ENCODE assay signal across 19 mouse cellular contexts in the genomic region with DNA sequence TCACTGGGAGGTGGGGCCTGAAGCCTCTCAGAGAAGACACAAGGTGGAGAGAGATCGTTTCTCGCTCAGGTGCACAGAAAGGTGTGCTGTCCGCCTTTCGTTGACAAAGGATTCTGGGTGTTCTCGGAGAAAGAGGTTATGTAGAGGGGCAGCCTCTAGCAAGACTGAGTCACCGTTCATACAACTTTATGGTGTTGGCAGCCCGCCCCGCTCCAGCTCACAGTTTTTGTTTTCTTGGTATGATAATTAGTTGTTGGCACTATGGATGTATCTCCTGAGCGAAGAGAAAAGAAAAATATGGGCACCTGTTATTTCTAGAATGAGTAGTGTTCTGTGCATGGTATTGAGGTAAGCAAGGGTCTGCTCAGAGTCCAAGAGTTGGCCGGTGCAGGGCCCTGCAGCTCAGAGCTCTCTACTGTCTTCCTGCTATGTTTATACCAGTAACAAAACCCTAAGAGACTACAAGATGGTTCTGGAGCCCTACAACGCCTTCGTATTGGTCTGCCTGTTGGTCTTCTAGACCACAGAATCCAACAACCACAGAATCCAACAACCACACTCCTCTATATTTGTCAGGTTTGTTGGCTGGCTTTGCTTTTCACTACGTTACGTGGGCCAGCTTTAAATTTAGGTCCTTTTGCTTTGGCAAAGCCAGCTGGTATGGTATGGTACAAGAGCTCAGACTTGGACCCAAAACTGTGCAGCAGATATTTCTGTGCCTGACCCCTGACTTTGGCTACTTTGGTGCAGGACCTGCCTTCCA. TPM values are rescaled to one million over a fixed set of nuclear protein-coding genes. Genes with fewer than 3 reads are reported as not detected.
DNase-seq lines count a peak whose midpoint lies in the region; ATAC-seq and TF ChIP-seq lines count a peak whose summit lies in the region.
"Had no signal": no experiment of that assay in that cellular context is flagged by ENCODE, and none has a peak within 500 bp of the region (broad histone marks: within the 10 kb centered on the region; RNA-seq: fewer than 3 reads in every experiment).

No protein-coding gene starts in this region.

- no peak for ATAC-seq in lung, postnatal 0 days
- ATAC-seq: forebrain, embryonic 16.5 days; hindbrain, embryonic 16.5 days; intestine, embryonic 16.5 days; liver, embryonic 12.5 days had no signal

- 79% methylated on average over 14 of the region's 14 CpGs for WGBS in lung, postnatal 0 days

- no peaks in the 10 kb centered on the region; the same call in 1 of the 2 replicates for H3K4me1 ChIP-seq in lung, postnatal 0 days (ENCODE audit: insufficient read depth, low read depth, low read length)
- H3K4me1 ChIP-seq: kidney, embryonic 15.5 days; liver, embryonic 12.5 days; neural tube, embryonic 12.5 days; stomach, embryonic 15.5 days had no signal

- H3K4me3 ChIP-seq in lung, postnatal 0 days (ENCODE audit: low read depth, low read length) = no peak overlapping the region
- H3K4me3 ChIP-seq: kidney, embryonic 15.5 days; limb, embryonic 12.5 days; liver, embryonic 12.5 days; neural tube, embryonic 12.5 days; stomach, embryonic 15.5 days had no signal

- no peak for TF ChIP-seq CTCF in lung, postnatal 0 days (IDR thresholded peaks at IDR 0.05)

- no peak; the same call in 1 of the 2 replicates for TF ChIP-seq EP300 in lung, postnatal 0 days (IDR thresholded peaks at IDR 0.05)

- no peaks in the 10 kb centered on the region for H3K27me3 ChIP-seq in lung, postnatal 0 days (replicated peaks; ENCODE audit: insufficient read depth, low read length)
- H3K27me3 ChIP-seq: kidney, embryonic 15.5 days; limb, embryonic 12.5 days; liver, embryonic 12.5 days; neural tube, embryonic 12.5 days; stomach, embryonic 15.5 days had no signal

- H3K9me3 ChIP-seq in lung, postnatal 0 days (ENCODE audit: low read length) = no peaks in the 10 kb centered on the region
- H3K9me3 ChIP-seq: kidney, embryonic 15.5 days; limb, embryonic 12.5 days; liver, embryonic 12.5 days; neural tube, embryonic 12.5 days; stomach, embryonic 15.5 days had no signal

- peak; percentile 17 to 42 for DNase-seq in frontal cortex, postnatal 36 days (ENCODE audit: low spot score in 2 of 2)
- no peak for DNase-seq in frontal cortex, postnatal 25 days (ENCODE audit: low spot score in 2 of 2)
- no peak for DNase-seq in lung, postnatal 0 days (ENCODE audit: low spot score)
- DNase-seq in lung, postnatal 36 days = no peak
- DNase-seq in 3T3-L1 (ENCODE audit: low read depth, low spot score) = peak; percentile 59
- DNase-seq in brain, adult 2 months (ENCODE audit: low read depth, low spot score) = peak; percentile 60
- no peak for DNase-seq in embryo, embryonic 11 days
- DNase-seq: cerebellum, adult 11 months; cerebellum, postnatal 10 days; lung, adult 2 months; thymus, adult 2 months had no signal

- H3K9ac ChIP-seq in lung, postnatal 0 days (replicated peaks; ENCODE audit: low read depth) = no peak overlapping the region
- H3K9ac ChIP-seq: kidney, embryonic 15.5 days; limb, embryonic 12.5 days; liver, embryonic 12.5 days; neural tube, embryonic 12.5 days; stomach, embryonic 15.5 days had no signal

- no peaks in the 10 kb centered on the region for H3K36me3 ChIP-seq in lung, postnatal 0 days (ENCODE audit: insufficient read depth, low read length)
- H3K36me3 ChIP-seq: kidney, embryonic 15.5 days; limb, embryonic 12.5 days; liver, embryonic 12.5 days; neural tube, embryonic 12.5 days; stomach, embryonic 15.5 days had no signal

- no peak overlapping the region for H3K27ac ChIP-seq in lung, postnatal 0 days (ENCODE audit: low read length)
- H3K27ac ChIP-seq: kidney, embryonic 15.5 days; limb, embryonic 12.5 days; liver, embryonic 12.5 days; neural tube, embryonic 12.5 days; stomach, embryonic 15.5 days had no signal

- H3K4me2 ChIP-seq in lung, postnatal 0 days (replicated peaks; ENCODE audit: low read depth, low read length) = 0 out of 2 replicates have a peak overlapping the region, but pooled peaks have one; percentile 1
- H3K4me2 ChIP-seq: kidney, embryonic 15.5 days; limb, embryonic 12.5 days; liver, embryonic 12.5 days; neural tube, embryonic 12.5 days; stomach, embryonic 15.5 days had no signal

RNA-seq across cellular contexts. Expression of a gene that starts 28.2 kb away (rescaled TPM):
- 86.9 and 130 TPM in 2 replicates for polyA plus RNA-seq in lung, postnatal 0 days (2015; fragmentation: Nextera tagmentation; extraction: Ambion mirVana)

Comparison
In these comparisons a context has a peak if more than half of its experiments do, and no peak if none do; other contexts are left out.
1. DNase-seq: peak in frontal cortex, postnatal 36 days (2 of 2), 3T3-L1 (single experiment) and brain, adult 2 months (single experiment); none in frontal cortex, postnatal 25 days (0 of 2), lung, postnatal 0 days (single experiment), lung, postnatal 36 days (single experiment) and embryo, embryonic 11 days (single experiment).